Mouse (Mus musculus): ENCODE measurements at regions not wholly inside any gene's neighbourhood (a gene's known extent, or its start where the extent isn't known, plus 50 kb on each side); places are given as distances from the start of the nearest gene placed in this dataset.

- in situ Hi-C loops (cut with MboI, MseI) = no loop called here
Measured at GRCm38 (mm10) chr13:71248261-71249031, 406.8 kb upstream of the Adamts16 start.

- in situ Hi-C loops (cut with MboI, MseI) = no loop called here
Measured at GRCm38 (mm10) chr13:71247241-71247640, 405.6 kb upstream of the Adamts16 start.

- in situ Hi-C loops (cut with MboI, MseI) = no loop called here
Measured at GRCm38 (mm10) chr13:71245326-71245725, 403.7 kb upstream of the Adamts16 start.

GRCm38 (mm10) chr13:71239782-71240181 lies 398.2 kb upstream of the Adamts16 start:
- in situ Hi-C loops (cut with MboI, MseI) = no loop called here

GRCm38 (mm10) chr13:71235338-71235737 lies 393.7 kb upstream of the Adamts16 start:
- in situ Hi-C loops (cut with MboI, MseI) = no loop called here

GRCm38 (mm10) chr13:71231182-71231581 lies 389.6 kb upstream of the Adamts16 start:
- in situ Hi-C loops (cut with MboI, MseI) = no loop called here

GRCm38 (mm10) chr13:71214776-71215175 lies 373.2 kb upstream of the Adamts16 start:
- in situ Hi-C loops (cut with MboI, MseI) = no loop called here

GRCm38 (mm10) chr13:71211363-71211762 lies 369.8 kb upstream of the Adamts16 start:
- in situ Hi-C loops (cut with MboI, MseI) = no loop called here

GRCm38 (mm10) chr13:71210658-71211251 lies 369.1 kb upstream of the Adamts16 start:
- in situ Hi-C loops (cut with MboI, MseI) = no loop called here

- in situ Hi-C loops (cut with MboI, MseI) = no loop called here
Measured at GRCm38 (mm10) chr13:71205708-71206107, 364.1 kb upstream of the Adamts16 start.

GRCm38 (mm10) chr13:71200656-71201055 lies 359.0 kb upstream of the Adamts16 start:
- in situ Hi-C loops (cut with MboI, MseI) = no loop called here

- in situ Hi-C loops (cut with MboI, MseI) = no loop called here
Measured at GRCm38 (mm10) chr13:71195675-71196074, 354.1 kb upstream of the Adamts16 start.

GRCm38 (mm10) chr13:71184500-71184899 lies 342.9 kb upstream of the Adamts16 start:
- in situ Hi-C loops (cut with MboI, MseI) = no loop called here

- in situ Hi-C loops (cut with MboI, MseI) = no loop called here
Measured at GRCm38 (mm10) chr13:71179083-71179482, 337.5 kb upstream of the Adamts16 start.

GRCm38 (mm10) chr13:71174335-71174734 lies 332.7 kb upstream of the Adamts16 start:
- in situ Hi-C loops (cut with MboI, MseI) = no loop called here

GRCm38 (mm10) chr13:71166226-71166625 lies 324.6 kb upstream of the Adamts16 start:
- in situ Hi-C loops (cut with MboI, MseI) = no loop called here

- in situ Hi-C loops (cut with MboI, MseI) = no loop called here
Measured at GRCm38 (mm10) chr13:71165096-71165920, 323.7 kb upstream of the Adamts16 start.

GRCm38 (mm10) chr13:71164012-71164411 lies 322.4 kb upstream of the Adamts16 start:
- in situ Hi-C loops (cut with MboI, MseI) = no loop called here

GRCm38 (mm10) chr13:71162952-71163351 lies 321.3 kb upstream of the Adamts16 start:
- in situ Hi-C loops (cut with MboI, MseI) = no loop called here

- in situ Hi-C loops (cut with MboI, MseI) = no loop called here
Measured at GRCm38 (mm10) chr13:71158300-71158860, 316.8 kb upstream of the Adamts16 start.

GRCm38 (mm10) chr13:71157656-71158299 lies 316.2 kb upstream of the Adamts16 start:
- in situ Hi-C loops (cut with MboI, MseI) = no loop called here

- in situ Hi-C loops (cut with MboI, MseI) = no loop called here
Measured at GRCm38 (mm10) chr13:71150092-71150491, 308.5 kb upstream of the Adamts16 start.
